In the genomic region with DNA sequence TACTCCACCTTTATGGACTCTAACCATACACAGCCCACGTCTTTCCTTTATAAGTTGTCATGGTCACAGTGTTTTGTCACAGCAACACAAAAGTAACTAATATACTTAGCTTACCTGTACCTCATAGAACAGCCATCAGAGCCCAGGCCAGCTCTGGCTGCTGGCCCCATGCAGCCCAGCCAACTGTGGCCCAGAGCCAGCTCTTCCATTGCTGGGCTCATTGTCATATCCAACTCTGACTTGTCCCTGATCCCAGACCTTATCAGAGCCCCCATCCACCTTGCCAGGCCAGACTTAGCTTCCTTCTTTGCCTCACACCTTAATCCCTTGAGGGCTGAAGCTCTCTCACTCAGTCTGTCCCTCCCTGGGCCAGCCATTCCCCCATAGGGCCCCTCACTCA, we compare ENCODE assay signal across 13 mouse cellular contexts.
DNase-seq lines count a peak whose midpoint lies in the region; ATAC-seq and TF ChIP-seq lines count a peak whose summit lies in the region.
"Had no signal": no experiment of that assay in that cellular context is flagged by ENCODE, and none has a peak within 500 bp of the region (broad histone marks: within the 10 kb centered on the region; RNA-seq: fewer than 3 reads in every experiment).

No protein-coding gene starts in this region.

- H3K4me1 ChIP-seq in intestine, embryonic 14.5 days (replicated peaks; ENCODE audit: control insufficient read depth, insufficient read depth, low read length), result peaks cover 17% of the 10 kb centered on the region
- H3K4me1 ChIP-seq in intestine, embryonic 15.5 days (replicated peaks), result peaks cover 11% of the 10 kb centered on the region
- H3K4me1 ChIP-seq in cerebellum, adult 2 months (ENCODE audit: control insufficient read depth, insufficient read depth, low read length), result peaks cover 65% of the 10 kb centered on the region
- H3K4me1 ChIP-seq in midbrain, embryonic 13.5 days (replicated peaks), result peaks cover 78% of the 10 kb centered on the region
- H3K4me1 ChIP-seq: liver, embryonic 15.5 days had no signal

- no peak for TF ChIP-seq POLR2A in cerebellum, adult 2 months (IDR thresholded peaks at IDR 0.05; ENCODE audit: borderline replicate concordance, insufficient read depth, low read length)

- H3K9ac ChIP-seq in intestine, embryonic 14.5 days (ENCODE audit: low read length), result no peak overlapping the region
- no peak overlapping the region for H3K9ac ChIP-seq in intestine, embryonic 15.5 days
- no peak overlapping the region for H3K9ac ChIP-seq in midbrain, embryonic 13.5 days (replicated peaks)
- H3K9ac ChIP-seq: forebrain, postnatal 0 days; limb, embryonic 12.5 days; liver, embryonic 15.5 days had no signal

- no peak for DNase-seq in intestine, embryonic 14.5 days (ENCODE audit: low spot score)
- DNase-seq in cerebellum, adult 2 months, result peak; percentile 66 to 75
- DNase-seq in spleen, postnatal 4 days (ENCODE audit: low spot score in 2 of 2), result no peak
- no peak for DNase-seq in layer of hippocampus, postnatal 36 days
- no peak for DNase-seq in thymus, postnatal 14 days
- DNase-seq: forebrain, postnatal 0 days; gastrocnemius, postnatal 25 days; right cerebral cortex, adult 18-20 months had no signal

- no peak overlapping the region for H3K4me3 ChIP-seq in intestine, embryonic 14.5 days (ENCODE audit: low read depth, low read length)
- no peak overlapping the region for H3K4me3 ChIP-seq in intestine, embryonic 15.5 days (replicated peaks)
- H3K4me3 ChIP-seq in cerebellum, adult 2 months (replicated peaks; ENCODE audit: insufficient read depth, low read depth, low read length), result no peak overlapping the region
- no peak overlapping the region for H3K4me3 ChIP-seq in midbrain, embryonic 13.5 days (replicated peaks)
- H3K4me3 ChIP-seq: limb, embryonic 12.5 days; liver, embryonic 15.5 days had no signal

- H3K9me3 ChIP-seq in intestine, embryonic 14.5 days (ENCODE audit: control insufficient read depth, low read length), result no peaks in the 10 kb centered on the region
- H3K9me3 ChIP-seq in intestine, embryonic 15.5 days, result no peaks in the 10 kb centered on the region
- no peaks in the 10 kb centered on the region for H3K9me3 ChIP-seq in midbrain, embryonic 13.5 days
- H3K9me3 ChIP-seq: limb, embryonic 12.5 days; liver, embryonic 15.5 days had no signal

- H3K27ac ChIP-seq in intestine, embryonic 14.5 days (ENCODE audit: low read depth), result 0 out of 2 replicates have a peak overlapping the region, but pooled peaks have one; percentile 68
- H3K27ac ChIP-seq in intestine, embryonic 15.5 days, result no peak overlapping the region
- H3K27ac ChIP-seq in cerebellum, adult 2 months (ENCODE audit: insufficient read depth, low read length), result peak overlapping the region; percentile 77
- H3K27ac ChIP-seq in midbrain, embryonic 13.5 days, result peak overlapping the region; percentile 67; the same call in 1 of the 2 replicates
- H3K27ac ChIP-seq: limb, embryonic 12.5 days; liver, embryonic 15.5 days had no signal

- no peak for TF ChIP-seq CTCF in cerebellum, adult 2 months (IDR thresholded peaks at IDR 0.05; ENCODE audit: borderline replicate concordance, insufficient read depth, low read depth, low read length)

- no peaks in the 10 kb centered on the region for H3K27me3 ChIP-seq in intestine, embryonic 14.5 days (replicated peaks; ENCODE audit: control insufficient read depth, insufficient read depth, low read length)
- H3K27me3 ChIP-seq in intestine, embryonic 15.5 days (replicated peaks), result no peaks in the 10 kb centered on the region
- no peaks in the 10 kb centered on the region for H3K27me3 ChIP-seq in cerebellum, adult 2 months (ENCODE audit: control insufficient read depth, insufficient read depth, low read length)
- H3K27me3 ChIP-seq in midbrain, embryonic 13.5 days, result peaks cover 64% of the 10 kb centered on the region
- H3K27me3 ChIP-seq: limb, embryonic 12.5 days had no signal

- 83% methylated on average over 1 of the region's 1 CpGs for WGBS in intestine, embryonic 14.5 days
- 92% methylated on average over 1 of the region's 1 CpGs for WGBS in intestine, embryonic 15.5 days
- 63% methylated on average over 1 of the region's 1 CpGs for WGBS in cerebellum, adult 2 months
- WGBS in midbrain, embryonic 13.5 days, result 93% methylated on average over 1 of the region's 1 CpGs

- H3K4me2 ChIP-seq in intestine, embryonic 14.5 days (ENCODE audit: low read length), result no peak overlapping the region
- no peak overlapping the region for H3K4me2 ChIP-seq in intestine, embryonic 15.5 days (replicated peaks)
- no peak overlapping the region for H3K4me2 ChIP-seq in midbrain, embryonic 13.5 days (replicated peaks)
- H3K4me2 ChIP-seq: limb, embryonic 12.5 days; liver, embryonic 15.5 days had no signal

- no peaks in the 10 kb centered on the region for H3K36me3 ChIP-seq in intestine, embryonic 14.5 days (ENCODE audit: control insufficient read depth, insufficient read depth, low read length)
- H3K36me3 ChIP-seq in intestine, embryonic 15.5 days, result no peaks in the 10 kb centered on the region
- H3K36me3 ChIP-seq in midbrain, embryonic 13.5 days, result no peaks in the 10 kb centered on the region
- H3K36me3 ChIP-seq: limb, embryonic 12.5 days; liver, embryonic 15.5 days had no signal

- ATAC-seq in intestine, embryonic 14.5 days (replicated peaks; ENCODE audit: low FRiP score, low TSS enrichment, low read depth), result no peak
- no peak for ATAC-seq in intestine, embryonic 15.5 days
- 0 out of 2 replicates have a peak, but pooled peaks have one; percentile 16 for ATAC-seq in erythroid progenitor cell, adult 5-6 weeks (replicated peaks; ENCODE audit: low FRiP score, poor library complexity, severe bottlenecking)
- no peak for ATAC-seq in midbrain, embryonic 13.5 days
- ATAC-seq: forebrain, postnatal 0 days had no signal

Comparison
In these comparisons a context has a peak if more than half of its experiments do, and no peak if none do; other contexts are left out.
1. DNase-seq: peak in cerebellum, adult 2 months (2 of 2); none in intestine, embryonic 14.5 days (single experiment), spleen, postnatal 4 days (0 of 2), layer of hippocampus, postnatal 36 days (0 of 2) and thymus, postnatal 14 days (single experiment).